Mouse (Mus musculus) lung, postnatal 0 days (tissue): Measurements from ENCODE around the gene Als2cl.

ENCODE experiments used
- CTCF ChIP-seq: IDR thresholded peaks from 2 replicates; pipeline ENCODE4 v1.5.1; 2016; ENCODE audit warnings: antibody characterized with exemption, mild to moderate bottlenecking
- EP300 ChIP-seq: IDR thresholded peaks from 2 replicates; pipeline ENCODE4 v1.6.1; 2016; ENCODE audit warnings: antibody characterized with exemption, mild to moderate bottlenecking, control low read depth

GRCm38 (mm10) chr9:110892552-110892951, 12.9 kb downstream of the Als2cl start:
- TF ChIP-seq CTCF = no peak
- TF ChIP-seq EP300 = no peak
